Mouse (Mus musculus) spleen, postnatal 14 days (tissue): ENCODE measurements around the gene Sobp.

Experiments used
- DNase-seq, 2 experiments: peaks; one replicate each; pipeline ENCODE4 v3.0.0; 2021 to 2022; ENCODE audit warnings: low spot score in 2 of 2

Sobp gene

GRCm38 (mm10) chr10:43035579-43035978, 138.8 kb downstream of the Sobp start:
- DNase-seq, result no peak

- no peak for DNase-seq
Observed at GRCm38 (mm10) chr10:43034811-43035210, 139.5 kb downstream of the Sobp start.

- no peak for DNase-seq
Observed at GRCm38 (mm10) chr10:43033481-43034248, 140.7 kb downstream of the Sobp start.

- DNase-seq, result no peak
Observed at GRCm38 (mm10) chr10:43027006-43027405, 147.3 kb downstream of the Sobp start.

GRCm38 (mm10) chr10:43023454-43024194, 150.7 kb downstream of the Sobp start:
- DNase-seq, result no peak

GRCm38 (mm10) chr10:43022190-43022761, 152.1 kb downstream of the Sobp start:
- no peak for DNase-seq

GRCm38 (mm10) chr10:43021512-43022116, 152.7 kb downstream of the Sobp start:
- DNase-seq, result no peak

GRCm38 (mm10) chr10:43021017-43021416, 153.3 kb downstream of the Sobp start:
- DNase-seq, result no peak

GRCm38 (mm10) chr10:43014782-43015181, 159.5 kb downstream of the Sobp start:
- no peak for DNase-seq

GRCm38 (mm10) chr10:43014358-43014757, 160.0 kb downstream of the Sobp start:
- no peak for DNase-seq

- DNase-seq, result no peak
Observed at GRCm38 (mm10) chr10:43008116-43008515, 166.2 kb downstream of the Sobp start.

GRCm38 (mm10) chr10:43006534-43006933, 167.8 kb downstream of the Sobp start:
- no peak for DNase-seq

GRCm38 (mm10) chr10:43005677-43006076, 168.7 kb downstream of the Sobp start:
- no peak for DNase-seq

GRCm38 (mm10) chr10:43005031-43005430, 169.3 kb downstream of the Sobp start:
- no peak for DNase-seq

- DNase-seq, result no peak
Observed at GRCm38 (mm10) chr10:43004174-43004734, 170.1 kb downstream of the Sobp start.

- no peak for DNase-seq
Observed at GRCm38 (mm10) chr10:43003466-43003757, 170.9 kb downstream of the Sobp start.

GRCm38 (mm10) chr10:43002721-43003465, 171.4 kb downstream of the Sobp start:
- DNase-seq, result no peak

- DNase-seq, result no peak
Observed at GRCm38 (mm10) chr10:43002066-43002678, 172.2 kb downstream of the Sobp start.

- no peak for DNase-seq
Observed at GRCm38 (mm10) chr10:43001433-43001832, 172.9 kb downstream of the Sobp start.

- no peak for DNase-seq
Observed at GRCm38 (mm10) chr10:42999324-42999723, 175.0 kb downstream of the Sobp start.

- no peak for DNase-seq
Observed at GRCm38 (mm10) chr10:42997278-42997677, 177.1 kb downstream of the Sobp start.
